Mouse (Mus musculus) erythroid progenitor cell, adult 5-6 weeks (primary cell): ENCODE measurements around the gene Cd59b. TPM values are rescaled to one million over a fixed set of nuclear protein-coding genes. Genes with fewer than 3 reads are reported as not detected.
"Not testable (repeated sequence)": the region's sequence is repeated elsewhere in the genome, so short reads cannot be mapped to it uniquely, and the experiment has no call there.

Experiments used
- ATAC-seq: replicated peaks from 2 replicates; pipeline ENCODE4 v1.8.0; 2016; ENCODE audit warnings: moderate number of reproducible peaks, mild to moderate bottlenecking, moderate TSS enrichment, inconsistent platforms; ENCODE audit not compliant: poor library complexity, low FRiP score, severe bottlenecking
- total RNA-seq, 2 experiments: library from RNA; stranded (forward) in 1 of 2; stranded (reverse) in 1 of 2; fragments of 150-400 nt in 1 of 2; fragments of 186-747, 209-891 nt in 1 of 2; gene quantifications; 2 replicates each; pipeline versions ENCODE4 v1.2.3 to v1.2.4; 2015 to 2017; ENCODE audit warnings: low replicate concordance in 2 of 2

Gene Cd59b
- total RNA-seq, 2 experiments from 2014 or later, result 29.4 to 42.8 TPM

DNA sequence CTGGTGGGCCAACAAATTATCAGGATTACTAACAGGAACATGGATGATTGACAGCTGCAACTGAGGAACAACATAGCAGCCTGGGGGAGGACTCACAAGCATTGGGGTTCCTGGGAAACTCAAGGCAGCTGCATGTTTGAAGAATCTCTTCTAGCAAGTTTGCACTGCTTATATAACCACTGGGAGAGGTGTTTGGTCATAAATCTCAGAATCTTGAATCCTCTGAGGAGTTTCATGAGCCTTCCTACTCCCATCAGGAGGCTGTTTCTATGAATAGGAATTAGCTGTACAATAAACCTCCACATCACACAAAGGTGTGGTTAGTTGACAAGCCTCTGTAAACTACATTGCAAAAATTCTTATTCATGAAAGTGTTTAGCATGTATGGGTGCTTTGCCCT is 7.0 kb upstream of the Cd59b start:
- ATAC-seq, result no peak

DNA sequence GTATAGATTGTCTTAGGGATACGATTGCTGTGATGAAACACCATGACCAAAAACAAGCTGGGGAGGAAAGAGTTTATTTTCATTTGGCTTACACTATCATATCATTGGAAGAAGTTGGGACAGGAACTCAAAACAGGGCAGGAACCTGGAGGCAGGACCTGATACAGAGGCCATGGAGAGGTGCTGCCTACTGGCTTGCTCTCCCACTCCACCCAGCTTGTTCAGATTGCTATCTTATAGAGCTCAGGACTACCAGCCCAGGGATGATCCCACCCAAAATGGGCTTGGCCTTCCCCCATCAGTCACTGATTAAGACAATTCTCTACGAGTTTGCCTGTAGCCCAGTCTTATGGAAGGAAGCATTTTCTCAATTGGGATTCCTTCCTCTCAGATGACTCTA is 5.5 kb upstream of the Cd59b start:
- no peak for ATAC-seq

DNA sequence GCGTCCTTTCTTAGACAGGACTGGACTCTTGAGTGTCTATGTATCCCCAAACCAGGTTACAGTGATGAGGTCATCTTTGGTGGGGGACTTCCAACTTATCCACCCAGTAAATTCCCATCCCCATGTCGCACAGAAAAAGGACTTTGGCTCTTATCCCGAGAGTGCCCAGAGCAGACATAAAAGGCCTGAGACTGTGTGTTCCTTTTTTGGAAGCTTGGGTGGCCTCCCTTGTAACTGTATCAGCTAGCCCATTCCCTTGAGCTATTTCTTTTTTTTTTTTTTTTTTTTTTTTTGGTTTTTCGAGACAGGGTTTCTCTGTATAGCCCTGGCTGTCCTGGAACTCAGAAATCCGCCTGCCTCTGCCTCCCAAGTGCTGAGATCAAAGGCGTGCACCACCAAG is 4.1 kb upstream of the Cd59b start, which contains the start of gene Gm10912:
Gene Gm10912, plus strand, starts transcription at position 301 of the 400 bp plus-strand sequence.
- ATAC-seq, result not testable (repeated sequence)

DNA sequence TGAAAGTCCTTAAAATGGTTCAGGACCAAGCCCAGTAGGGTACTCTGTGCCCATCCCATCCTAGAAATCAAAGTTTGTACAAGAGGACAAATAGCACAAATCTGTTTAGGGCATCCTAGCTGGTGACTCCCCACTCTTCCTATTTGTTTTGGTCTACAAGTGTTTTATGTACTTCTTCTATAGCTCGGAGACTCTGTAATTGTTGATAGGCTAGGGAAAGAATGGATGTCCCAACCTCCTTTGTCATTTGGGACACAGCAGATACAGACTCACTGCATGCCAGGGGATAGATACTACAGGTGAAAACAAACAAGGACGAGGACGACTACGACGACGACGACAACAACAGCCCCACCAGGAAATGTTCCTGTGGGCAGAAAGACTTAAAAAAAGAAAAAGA is 1.2 kb upstream of the Cd59b start, which contains the start of gene Gm10799:
Gene Gm10799, minus strand, starts transcription at position 101 of the 400 bp plus-strand sequence.
- not testable (repeated sequence) for ATAC-seq

DNA sequence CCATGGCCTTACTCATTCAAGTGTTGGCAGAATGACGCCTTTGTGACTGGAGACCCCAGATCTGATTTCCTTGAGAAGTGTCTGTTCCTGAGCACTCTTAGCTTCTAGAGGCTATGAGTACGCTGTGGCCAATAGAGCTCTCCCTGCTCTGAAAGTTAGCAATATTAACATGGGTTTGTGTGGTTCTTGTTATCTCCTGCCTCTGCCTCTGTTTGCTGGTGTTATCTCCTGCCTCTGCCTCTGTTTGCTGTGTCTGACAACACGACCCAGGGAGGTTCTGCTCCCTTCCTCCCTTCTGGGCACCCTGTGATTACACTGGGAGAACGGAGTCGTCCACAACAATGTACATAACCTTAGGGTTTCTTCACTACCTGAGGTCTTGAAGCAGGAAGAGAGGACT is 8.6 kb downstream of the Cd59b start:
- peak; percentile 97 for ATAC-seq

DNA sequence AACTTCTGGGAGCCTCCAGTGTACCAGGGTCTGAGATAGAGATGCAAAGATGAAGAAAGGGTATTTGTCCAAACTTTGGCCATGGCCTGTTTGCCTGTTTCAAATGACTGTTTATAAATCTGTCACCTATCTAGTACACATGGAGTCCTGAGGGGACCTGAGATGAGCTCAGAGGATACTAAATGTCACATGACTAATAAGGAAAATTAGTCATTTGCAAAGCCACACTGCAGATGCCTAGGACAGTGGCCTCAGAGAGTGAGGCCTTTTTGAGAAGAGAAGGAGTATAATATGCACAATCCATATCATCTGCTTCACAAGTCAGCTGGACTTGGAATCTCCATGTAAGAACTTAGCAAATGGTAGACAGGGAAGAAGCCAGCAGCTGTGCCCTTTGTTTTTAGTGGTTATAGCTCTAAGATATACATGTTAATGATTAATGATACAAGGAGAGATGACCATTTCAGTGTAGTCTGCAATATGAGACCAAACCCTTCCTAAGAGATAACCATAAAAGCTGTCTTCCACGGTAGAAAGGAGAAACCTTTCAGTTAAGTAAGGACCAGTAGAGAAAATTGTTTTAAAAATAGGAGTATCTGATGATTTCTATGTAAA is 11.9 kb downstream of the Cd59b start:
- not testable (repeated sequence) for ATAC-seq

DNA sequence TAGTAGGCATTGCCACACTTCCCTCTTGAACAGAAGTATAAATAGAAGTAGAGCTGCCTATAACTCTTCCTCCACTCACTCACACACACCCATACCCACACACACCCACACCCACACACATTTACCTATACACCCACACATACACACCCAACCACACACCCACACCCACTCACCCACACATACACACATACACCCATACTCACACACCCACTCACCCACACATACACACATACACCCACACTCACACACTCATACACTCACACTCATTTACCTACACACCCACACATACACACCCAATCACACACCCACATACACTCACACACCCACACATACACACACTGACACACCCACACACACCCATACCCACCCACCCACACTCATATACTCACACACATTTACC is 12.8 kb downstream of the Cd59b start:
- no peak for ATAC-seq

DNA sequence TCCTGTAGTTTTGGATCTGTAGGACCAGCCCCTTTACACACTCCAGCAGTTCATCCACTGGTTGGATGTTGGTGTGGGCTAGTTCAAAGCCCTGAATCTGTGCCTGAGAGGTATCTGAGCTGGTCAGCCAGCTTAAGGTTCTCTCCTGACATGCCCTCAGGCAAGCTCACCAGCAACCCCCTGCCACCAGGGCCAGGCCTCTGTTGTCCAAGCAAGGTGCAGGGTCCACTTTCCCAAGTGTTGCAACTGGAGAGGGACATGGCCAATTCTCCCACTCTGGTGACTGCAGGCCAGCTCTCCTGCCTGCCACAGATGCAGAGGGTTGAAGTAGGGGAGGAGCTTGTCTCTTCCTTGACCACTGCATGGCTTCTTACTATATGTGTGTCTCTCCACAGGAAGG is 14.4 kb downstream of the Cd59b start:
- ATAC-seq, result not testable (repeated sequence)

DNA sequence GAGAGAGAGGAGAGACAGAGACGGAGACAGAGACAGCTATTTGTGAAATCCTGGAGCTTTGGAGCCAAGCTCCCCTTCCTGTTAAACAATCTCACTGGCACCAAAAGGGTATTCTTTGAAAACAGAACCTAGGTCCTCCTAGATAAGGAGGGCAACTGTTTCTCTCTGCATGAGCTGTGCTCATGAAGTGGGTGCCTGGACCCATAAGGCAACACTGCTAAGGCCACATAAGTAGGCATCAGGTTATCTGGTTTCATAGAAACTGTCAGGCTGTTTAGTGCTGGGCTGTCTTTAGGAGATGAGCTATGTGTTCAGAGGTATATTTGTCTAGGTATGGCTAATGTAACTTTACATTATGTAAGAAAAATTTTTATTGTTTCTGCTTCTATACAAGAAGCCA is 17.9 kb downstream of the Cd59b start:
- peak; percentile 33; the same call in 1 of the 2 replicates for ATAC-seq

DNA sequence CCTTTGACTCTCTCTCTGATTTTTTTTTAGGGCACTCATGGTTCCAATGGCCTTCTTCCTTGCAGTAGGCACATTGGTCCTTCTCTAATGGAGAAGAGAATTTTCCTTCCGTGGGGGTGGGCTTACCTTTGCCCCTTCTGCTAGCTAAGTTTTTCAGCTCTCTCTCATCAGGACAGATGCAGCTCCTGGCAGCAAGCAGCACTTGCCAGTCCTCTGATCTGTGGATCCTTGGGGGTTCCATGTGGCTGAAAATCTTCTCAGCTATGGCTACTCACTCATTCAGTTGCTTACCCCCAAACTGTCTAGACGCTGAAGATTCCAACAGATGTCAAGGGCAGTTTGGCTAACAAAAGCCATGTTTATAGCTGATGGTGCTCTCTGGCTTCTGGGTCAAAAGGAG is 23.7 kb downstream of the Cd59b start:
- ATAC-seq, result no peak

DNA sequence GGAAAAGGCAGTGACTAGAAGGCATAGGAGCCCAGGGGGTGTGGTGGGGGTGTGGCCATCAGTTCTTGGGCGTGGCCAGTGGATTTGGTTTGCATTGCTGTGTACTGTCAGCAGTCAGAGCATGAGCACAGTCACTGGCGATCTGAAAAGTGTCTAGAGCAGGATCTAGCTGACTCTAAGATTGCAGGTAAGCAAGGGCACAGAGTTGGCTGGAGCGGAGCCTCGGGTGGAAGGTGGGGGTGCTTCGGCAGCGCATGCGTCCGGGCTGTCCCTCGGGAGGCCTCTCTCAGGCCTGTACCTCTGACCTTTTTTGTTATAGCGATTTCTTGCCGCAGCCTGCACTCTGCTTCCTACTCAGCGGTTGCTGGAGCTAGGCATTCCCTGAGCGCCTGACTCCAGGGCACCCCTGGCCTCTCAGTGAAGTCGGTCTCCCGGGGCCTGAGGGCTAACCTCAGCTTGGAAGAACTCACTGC is 26.1 kb downstream of the Cd59b start, which contains the start of gene Cd59a:
Gene Cd59a, plus strand, starts transcription at position 61 of the 473 bp plus-strand sequence.
- ATAC-seq, result peak; percentile 85

DNA sequence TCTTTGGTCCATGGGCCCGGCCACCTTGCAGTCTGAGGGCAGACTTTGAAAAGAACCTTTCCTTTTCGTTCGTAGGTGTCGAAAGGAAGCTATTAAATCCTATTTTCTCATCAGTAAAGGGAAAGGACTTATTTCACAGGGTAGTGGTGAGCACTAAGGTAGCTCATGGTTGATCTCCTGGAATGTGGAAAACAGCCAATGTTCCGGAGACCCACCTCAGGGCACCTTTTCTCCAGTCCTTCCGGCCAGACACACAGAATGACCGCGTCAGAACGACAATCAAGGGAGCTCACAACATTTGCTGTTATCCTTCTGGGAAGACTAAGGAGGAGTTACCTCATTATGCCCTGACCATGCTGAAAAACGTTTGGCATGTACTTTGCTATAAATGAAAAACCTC is 26.6 kb downstream of the Cd59b start:
- ATAC-seq, result no peak

DNA sequence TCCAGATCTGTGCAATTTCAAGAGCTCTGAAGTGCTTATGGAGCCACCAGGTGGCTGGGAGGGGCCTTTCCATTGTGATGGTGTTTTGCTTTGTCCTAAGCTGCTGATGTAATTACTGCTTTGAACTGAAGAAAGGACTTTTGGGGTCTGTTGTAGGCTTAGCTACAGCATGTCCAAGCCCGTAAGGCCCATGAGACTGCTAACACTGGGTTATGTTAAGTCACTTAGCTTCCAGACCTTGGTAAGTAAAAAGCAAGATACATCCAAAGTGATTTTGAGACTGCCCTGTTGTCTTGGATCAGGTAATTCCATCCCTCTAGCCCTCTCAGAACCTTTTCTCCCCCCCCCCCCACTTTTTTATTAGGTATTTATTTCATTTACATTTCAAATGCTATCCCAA is 27.1 kb downstream of the Cd59b start:
- ATAC-seq, result not testable (repeated sequence)

DNA sequence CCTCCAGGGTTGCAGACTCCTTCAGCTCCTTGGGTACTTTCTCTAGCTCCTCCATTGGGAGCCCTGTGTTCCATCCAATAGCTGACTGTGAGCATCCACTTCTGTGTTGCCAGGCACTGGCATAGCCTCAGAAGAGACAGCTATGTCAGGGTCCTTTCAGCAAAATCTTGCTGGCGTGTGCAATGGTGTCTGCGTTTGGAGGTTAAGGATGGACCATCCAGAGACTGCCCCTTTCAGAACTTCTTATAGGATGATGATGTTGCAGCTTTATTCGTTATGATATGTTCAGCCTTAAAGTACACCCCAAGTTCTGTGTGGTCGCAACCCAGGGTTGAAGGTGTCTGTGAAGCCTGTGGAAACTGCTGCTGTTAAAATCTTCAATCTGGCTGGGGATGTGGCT is 27.7 kb downstream of the Cd59b start:
- not testable (repeated sequence) for ATAC-seq

DNA sequence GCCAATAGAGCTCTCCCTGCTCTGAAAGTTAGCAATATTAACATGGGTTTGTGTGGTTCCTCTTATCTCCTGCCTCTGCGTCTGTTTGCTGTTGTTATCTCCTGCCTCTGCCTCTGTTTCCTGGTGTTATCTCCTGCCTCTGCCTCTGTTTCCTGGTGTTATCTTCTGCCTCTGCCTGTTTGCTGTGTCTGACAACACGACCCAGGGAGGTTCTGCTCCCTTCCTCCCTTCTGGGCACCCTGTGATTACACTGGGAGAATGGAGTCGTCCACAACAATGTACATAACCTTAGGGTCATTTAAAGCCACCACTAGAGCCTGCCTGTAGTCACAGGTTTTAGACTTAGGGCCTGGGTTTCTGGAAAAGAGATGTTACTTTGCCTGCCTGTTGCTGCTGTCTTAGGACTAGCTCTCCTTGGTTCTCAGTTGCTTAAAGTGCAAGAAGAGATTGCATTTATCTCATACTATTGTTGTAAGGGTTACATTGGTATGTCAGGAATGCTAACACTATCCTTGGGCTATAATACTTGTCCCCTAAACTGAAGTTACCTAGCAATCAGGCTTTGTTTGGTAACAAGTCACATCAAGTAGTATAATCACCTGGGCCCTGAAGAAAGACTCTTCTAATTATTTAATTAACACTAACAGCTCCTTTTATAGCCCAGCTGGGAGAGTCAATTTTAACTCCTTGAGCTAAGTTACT is 29.0 kb downstream of the Cd59b start:
- ATAC-seq, result peak; percentile 80

DNA sequence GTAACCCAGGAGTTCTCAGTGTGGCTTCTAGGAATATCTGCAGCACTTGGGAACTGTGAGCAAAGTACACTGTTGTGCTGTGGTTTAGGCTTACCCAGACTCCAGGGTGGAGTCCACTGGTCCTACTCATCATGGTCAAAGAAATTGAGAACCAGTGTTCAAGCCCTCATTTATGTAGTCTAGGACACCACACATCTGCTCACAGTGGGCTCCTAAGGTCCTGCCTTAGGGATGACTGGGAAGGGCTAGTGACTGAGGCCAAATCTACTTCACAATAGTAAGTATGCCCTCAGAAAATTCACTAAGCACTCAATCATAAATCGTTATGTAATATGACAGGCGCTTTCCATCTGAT is 29.6 kb downstream of the Cd59b start:
- no peak for ATAC-seq

DNA sequence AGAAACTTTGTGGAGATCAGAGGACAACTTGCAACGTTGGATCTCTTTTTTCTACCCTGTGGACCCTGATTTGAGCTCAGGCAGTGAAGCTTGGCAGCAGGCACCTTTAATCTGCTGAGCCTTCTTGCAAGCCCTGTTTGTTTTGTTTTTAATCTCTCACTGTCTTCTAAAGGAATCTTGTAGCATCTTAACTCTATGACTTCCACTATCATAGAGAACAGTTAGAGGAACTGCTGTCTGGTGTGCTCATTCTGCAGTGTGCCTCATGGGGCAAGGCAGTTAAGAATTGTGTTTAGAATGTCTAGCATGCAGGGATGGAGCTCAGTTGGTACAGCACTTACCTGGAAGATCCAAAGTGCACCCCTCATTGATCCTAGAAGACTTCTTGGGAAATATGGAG is 30.3 kb downstream of the Cd59b start:
- ATAC-seq, result no peak

DNA sequence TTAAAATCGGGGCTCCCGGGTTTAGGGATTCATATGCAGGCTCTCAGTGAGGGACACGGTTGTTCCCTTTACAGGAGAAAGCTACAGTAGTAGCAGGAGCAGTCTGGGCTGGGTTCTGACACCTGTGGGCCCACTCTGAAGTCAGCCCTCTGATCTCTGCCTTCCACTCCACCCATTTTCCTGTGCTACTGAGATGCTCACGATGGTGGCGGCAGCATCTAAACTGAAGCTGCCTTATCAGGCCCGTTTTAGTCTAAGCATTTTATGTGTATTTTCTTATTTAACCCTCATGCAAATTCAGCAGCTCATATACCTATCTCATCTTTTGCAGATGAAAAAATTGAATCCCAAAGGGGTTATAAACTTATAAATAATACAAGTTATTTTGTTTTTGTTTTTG is 35.2 kb downstream of the Cd59b start:
- no peak for ATAC-seq

DNA sequence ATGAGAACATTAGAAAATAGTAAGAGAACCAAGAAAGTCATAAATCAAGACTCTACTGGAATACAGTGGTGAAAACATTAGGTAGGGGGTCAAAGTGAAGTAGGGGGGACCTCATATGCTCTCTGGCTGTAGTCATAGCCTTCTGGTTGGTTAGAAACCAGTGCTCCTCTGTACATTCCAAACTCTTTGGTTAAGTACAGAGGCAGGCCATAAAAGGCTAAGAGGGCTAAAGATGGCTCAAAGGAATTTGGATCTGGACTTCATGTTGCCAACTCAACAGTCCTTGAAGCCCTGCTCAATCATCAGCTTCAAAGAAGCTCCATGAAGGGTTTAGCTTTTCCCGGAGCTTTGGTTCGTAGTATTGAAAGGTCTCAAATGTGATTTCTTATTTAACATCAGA is 39.4 kb downstream of the Cd59b start:
- not testable (repeated sequence) for ATAC-seq

DNA sequence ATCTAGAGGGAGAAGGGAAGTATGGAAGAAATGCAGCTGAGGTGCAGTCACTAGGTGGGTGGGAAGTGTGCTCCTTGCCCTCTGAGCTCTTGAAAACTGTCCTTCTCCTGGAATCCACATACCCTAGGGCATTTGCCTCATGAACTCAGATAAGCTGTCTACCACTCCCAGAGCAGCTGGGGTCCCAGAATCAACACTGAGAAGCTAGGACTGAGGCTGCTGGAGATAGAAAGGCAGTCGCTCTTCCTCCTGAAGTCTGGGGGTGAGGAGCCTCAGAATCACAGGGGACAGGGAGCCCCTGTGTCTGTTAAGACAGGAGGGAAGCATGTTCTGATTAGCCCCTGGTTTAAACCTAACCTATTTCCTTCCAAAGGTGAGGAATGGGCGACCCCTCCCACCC is 39.9 kb downstream of the Cd59b start:
- no peak for ATAC-seq

DNA sequence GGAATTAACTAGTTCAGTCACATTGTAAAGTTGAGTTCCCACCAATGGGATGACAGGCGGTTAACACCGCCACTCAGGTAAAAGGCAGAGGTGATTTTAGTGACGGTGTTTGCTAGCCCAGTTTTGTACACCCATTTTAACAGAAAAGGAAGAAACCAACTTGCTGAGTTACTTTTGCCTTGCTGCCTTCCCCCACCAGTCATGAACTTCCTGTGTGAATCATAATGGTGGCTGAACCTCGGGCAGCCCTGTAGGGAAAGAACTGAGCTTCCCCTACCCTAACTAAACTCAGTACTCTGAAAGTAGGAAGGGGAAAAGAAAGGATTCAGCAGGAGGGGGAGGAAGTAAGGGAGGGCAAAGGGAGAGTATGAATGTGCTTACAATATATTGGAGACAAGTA is 40.4 kb downstream of the Cd59b start:
- no peak for ATAC-seq
